Mouse (Mus musculus): Measurements from ENCODE around the gene Tcf7l2.
A peak's percentile ranks its signal among the peaks of the same experiment; 100 is the strongest.

DNA sequence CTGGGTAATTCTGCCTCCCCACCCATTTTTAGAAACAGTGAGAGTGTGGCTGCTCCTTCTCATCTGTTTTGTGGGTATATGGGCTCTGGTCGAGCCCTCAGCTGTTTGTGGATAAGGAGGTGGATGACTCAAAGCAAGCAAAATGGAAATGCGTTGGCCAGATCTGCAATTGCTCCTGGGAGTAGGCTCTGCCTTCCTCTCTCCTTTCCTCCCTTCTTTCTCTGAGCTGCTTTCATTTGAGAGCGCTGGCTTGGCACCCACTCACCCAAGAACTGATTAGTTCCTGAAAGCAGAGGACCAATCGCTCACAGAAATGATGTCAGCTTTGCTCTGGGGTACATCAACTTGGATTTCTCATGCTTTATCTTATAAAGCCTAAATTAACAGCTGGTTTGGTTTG lies 32.7 kb downstream of the Tcf7l2 start:
- TF ChIP-seq CTCF (IDR thresholded peaks at IDR 0.05; ENCODE audit: control insufficient read depth, insufficient read depth, insufficient read length) = no peak
- no peak for TF ChIP-seq USF1 (IDR thresholded peaks at IDR 0.05; ENCODE audit: low read depth)
- TF ChIP-seq MAX (IDR thresholded peaks at IDR 0.05) = no peak
- TF ChIP-seq MYOD1 (IDR thresholded peaks at IDR 0.05; ENCODE audit: control insufficient read depth, insufficient read length, low read depth) = peak; percentile 71
